In the genomic region with DNA sequence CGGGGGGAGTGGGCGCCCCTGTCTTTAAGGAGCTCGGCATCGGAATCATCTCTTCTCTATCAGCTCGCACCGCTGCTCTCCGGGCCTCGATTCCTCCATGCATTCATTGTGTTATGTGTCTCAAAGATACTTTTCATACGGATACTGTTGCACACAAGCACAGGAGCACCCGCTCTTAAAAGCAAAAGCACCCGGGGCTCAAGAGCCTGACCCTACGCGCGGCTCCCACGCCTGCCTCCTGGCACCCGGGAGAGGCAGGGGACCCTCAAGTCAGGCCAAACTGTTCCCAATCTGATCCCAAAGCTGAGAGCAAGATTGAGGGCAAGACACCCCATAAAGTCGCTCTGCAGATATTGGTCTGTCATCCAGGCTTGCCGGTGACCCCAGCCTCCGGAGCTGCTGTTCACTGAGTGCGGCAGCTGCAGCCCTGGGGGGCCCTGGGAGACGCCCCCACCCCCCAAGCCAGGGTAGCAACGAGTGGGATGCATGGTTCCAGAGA, we compare ENCODE assay signal across 8 mouse cellular contexts. TPM values are rescaled to one million over a fixed set of nuclear protein-coding genes. Genes with fewer than 3 reads are reported as not detected.
DNase-seq lines count a peak whose midpoint lies in the region; ATAC-seq lines count a peak whose summit lies in the region.

No protein-coding gene starts in this region.

- 2% methylated on average over 22 of the region's 22 CpGs for WGBS in heart, embryonic 13.5 days
- under 1% methylated on average over 22 of the region's 22 CpGs for WGBS in midbrain, embryonic 11.5 days

- no peaks in the 10 kb centered on the region for H3K36me3 ChIP-seq in heart, embryonic 13.5 days
- H3K36me3 ChIP-seq in midbrain, embryonic 11.5 days (ENCODE audit: control insufficient read depth, insufficient read depth, low read length): no peaks in the 10 kb centered on the region

- peaks cover 31% of the 10 kb centered on the region for H3K4me1 ChIP-seq in heart, embryonic 13.5 days
- H3K4me1 ChIP-seq in midbrain, embryonic 11.5 days (ENCODE audit: control insufficient read depth, insufficient read depth, low read length): peaks cover 22% of the 10 kb centered on the region

- intact Hi-C loops in left cerebral cortex, postnatal 36 days (cut with DNase I): loop anchor here (5.0 to 10.0 kb wide), 4 partner anchors 37 to 490 kb away; partner anchors contain the start of gene Npepl1

- peak overlapping the region; percentile 98 for H3K4me3 ChIP-seq in heart, embryonic 13.5 days
- peak overlapping the region; percentile 54 for H3K4me3 ChIP-seq in midbrain, embryonic 11.5 days (ENCODE audit: low read depth, low read length)

- no peaks in the 10 kb centered on the region for H3K9me3 ChIP-seq in heart, embryonic 13.5 days
- no peaks in the 10 kb centered on the region for H3K9me3 ChIP-seq in midbrain, embryonic 11.5 days (ENCODE audit: control insufficient read depth, low read length)

- peak overlapping the region; percentile 97 for H3K27ac ChIP-seq in heart, embryonic 13.5 days (replicated peaks)
- peak overlapping the region; percentile 79 for H3K27ac ChIP-seq in midbrain, embryonic 11.5 days (ENCODE audit: low read depth, low read length)

- H3K9ac ChIP-seq in heart, embryonic 13.5 days: peak overlapping the region; percentile 97
- H3K9ac ChIP-seq in midbrain, embryonic 11.5 days (ENCODE audit: low read length): peak overlapping the region; percentile 77

- H3K4me2 ChIP-seq in heart, embryonic 13.5 days: peak overlapping the region; percentile 99
- peak overlapping the region; percentile 75 for H3K4me2 ChIP-seq in midbrain, embryonic 11.5 days

- peak; percentile 36 for DNase-seq in kidney, adult 11 months
- no peak for DNase-seq in kidney, postnatal 25 days
- DNase-seq in cerebellum, adult 11-12 months: peak; percentile 54
- DNase-seq in kidney, postnatal 10 days: peak; percentile 36
- DNase-seq in midbrain, embryonic 11.5 days (ENCODE audit: low spot score, missing footprints): no peak
- peak; percentile 40 for DNase-seq in thymus, postnatal 14 days
- DNase-seq in left cerebral cortex, postnatal 36 days (ENCODE audit: low spot score in 2 of 2): no peak

- no peak for ATAC-seq in heart, embryonic 13.5 days (ENCODE audit: extremely low read depth, insufficient number of reproducible peaks, low FRiP score, low TSS enrichment)
- peak; percentile 0; the same call in 1 of the 2 replicates for ATAC-seq in midbrain, embryonic 11.5 days (ENCODE audit: low FRiP score)

- peaks cover 3% of the 10 kb centered on the region; the same call in 1 of the 2 replicates for H3K27me3 ChIP-seq in heart, embryonic 13.5 days (replicated peaks)
- no peaks in the 10 kb centered on the region for H3K27me3 ChIP-seq in midbrain, embryonic 11.5 days (ENCODE audit: control insufficient read depth, insufficient read depth, low read length)

RNA-seq across cellular contexts. Expression of gene Stx16, which starts 1.0 kb away (rescaled TPM):
- 8.6 and 9.3 TPM in 2 replicates for polyA plus RNA-seq in heart, embryonic 13.5 days (2015; fragmentation: Nextera tagmentation; extraction: Ambion mirVana)
- 8.1 and 9.3 TPM in 2 replicates for polyA plus RNA-seq in midbrain, embryonic 11.5 days (2014; fragmentation: Nextera tagmentation; extraction: Ambion mirVana)
- total RNA-seq in left cerebral cortex, postnatal 36 days (2021): 10 to 100 TPM; 51.0 to 65.6 TPM

RNA-seq across cellular contexts. Expression of gene Npepl1, which starts 35.0 kb away (rescaled TPM):
- polyA plus RNA-seq in heart, embryonic 13.5 days (2015; fragmentation: Nextera tagmentation; extraction: Ambion mirVana): 37.8 and 41.4 TPM in 2 replicates
- polyA plus RNA-seq in midbrain, embryonic 11.5 days (2014; fragmentation: Nextera tagmentation; extraction: Ambion mirVana): 30.5 and 34.0 TPM in 2 replicates
- total RNA-seq in left cerebral cortex, postnatal 36 days (2021): 10 to 100 TPM; 12.1 to 12.4 TPM

Comparison
In these comparisons a context has a peak if more than half of its experiments do, and no peak if none do; other contexts are left out.
1. DNase-seq: peak in kidney, adult 11 months (single experiment), cerebellum, adult 11-12 months (single experiment), kidney, postnatal 10 days (single experiment) and thymus, postnatal 14 days (single experiment); none in kidney, postnatal 25 days (0 of 2), midbrain, embryonic 11.5 days (single experiment) and left cerebral cortex, postnatal 36 days (0 of 2).